Mouse (Mus musculus) gastrocnemius, adult 2 months (tissue): ENCODE data around the gene C4bp. TPM values are rescaled to one million over a fixed set of nuclear protein-coding genes. Genes with fewer than 3 reads are reported as not detected.

Experiments used
- DNase-seq: peaks from one replicate; pipeline ENCODE4 v3.0.0; 2022
- H3K27ac ChIP-seq: fragments of 200-600 bp; 2 replicates; pipeline ENCODE4 v1.8.1; 2022; ENCODE audit warnings: mild to moderate bottlenecking
- H3K4me3 ChIP-seq: fragments of 200-600 bp; 2 replicates; pipeline ENCODE4 v1.8.1; 2022; ENCODE audit warnings: mild to moderate bottlenecking, moderate library complexity
- CTCF ChIP-seq: fragments of 200-600 bp; IDR thresholded peaks from 2 replicates; pipeline ENCODE4 v1.8.1; 2022; ENCODE audit warnings: antibody characterized with exemption, mild to moderate bottlenecking, moderate library complexity
- intact Hi-C: fragments of 180-260 bp; cut with DNase I; formaldehyde crosslinking; loops from one replicate; pipeline ENCODE4 v1.15.1; 2025
- total RNA-seq, 2 experiments: library from RNA; stranded (reverse); gene quantifications; 2 replicates each; pipeline ENCODE4 v1.2.3; 2021

The C4bp gene
- total RNA-seq, 2 experiments from 2014 or later, result not detected

- Histone ChIP-seq H3K4me3 (no peak overlapping the region), H3K27ac (no peak overlapping the region)
- TF ChIP-seq CTCF, result no peak
- intact Hi-C loops, result no loop called here
- DNase-seq, result no peak
Measured at GRCm38 (mm10) chr1:130644103-130644502, 17.3 kb downstream of the C4bp start.

GRCm38 (mm10) chr1:130640967-130641366, 20.5 kb downstream of the C4bp start:
- intact Hi-C loops, result no loop called here
- no peak for TF ChIP-seq CTCF
- H3K27ac ChIP-seq, result no peak overlapping the region
- DNase-seq, result no peak
- no peak overlapping the region for H3K4me3 ChIP-seq

GRCm38 (mm10) chr1:130633761-130634410, 27.5 kb downstream of the C4bp start:
- Histone ChIP-seq H3K4me3 (no peak overlapping the region), H3K27ac (no peak overlapping the region)
- intact Hi-C loops, result loop anchor here (1.0 to 5.0 kb wide), 2 partner anchors 86 to 172 kb away; partner anchors contain the start of gene Cd55
- TF ChIP-seq CTCF, result peak; percentile 84
- DNase-seq, result peak; percentile 73

GRCm38 (mm10) chr1:130633316-130633715, 28.1 kb downstream of the C4bp start:
- Histone ChIP-seq H3K27ac (no peak overlapping the region), H3K4me3 (no peak overlapping the region)
- no peak for TF ChIP-seq CTCF
- no peak for DNase-seq
- intact Hi-C loops, result loop anchor here (5.0 kb wide), 1 partner anchor 171 kb away; the partner anchor contains the start of gene Cd55

- Histone ChIP-seq H3K4me3 (no peak within 1 kb of the TSS), H3K27ac (no peak within 1 kb of the TSS)
- no peak for DNase-seq
- TF ChIP-seq CTCF, result no peak
- intact Hi-C loops, result no loop called here
Measured at GRCm38 (mm10) chr1:130629521-130629920, 31.9 kb downstream of the C4bp start, which contains the start of gene Zp3r. TSS of gene Zp3r (minus strand) at chr1:130629621.

- DNase-seq, result no peak
- intact Hi-C loops, result no loop called here
Measured at GRCm38 (mm10) chr1:130596291-130596690, 65.1 kb downstream of the C4bp start.

GRCm38 (mm10) chr1:130588659-130589058, 72.8 kb downstream of the C4bp start:
- DNase-seq, result peak; percentile 68
- H3K27ac ChIP-seq, result no peak overlapping the region
- no peak overlapping the region for H3K4me3 ChIP-seq
- intact Hi-C loops, result no loop called here
- no peak for TF ChIP-seq CTCF

More at GRCm38 (mm10) chr1:130596291-130596690, 65.1 kb downstream of the C4bp start:
- no peak for TF ChIP-seq CTCF
- no peak overlapping the region for H3K27ac ChIP-seq
- no peak overlapping the region for H3K4me3 ChIP-seq

Other genes with a start within 250 kb of the C4bp start
- gene Cd55b, start 238.6 kb downstream of the C4bp start, total RNA-seq, result 1 to 10 TPM in 1 of 2 experiments, under 1 TPM in 1; 0.67 to 1.2 TPM
- 10 to 100 TPM; 47.7 to 77.9 TPM for gene Cd55, start 198.9 kb downstream of the C4bp start, total RNA-seq
- gene Zp3r, start 32.0 kb downstream of the C4bp start, total RNA-seq, result not detected
- gene Gm29427, start 54.2 kb upstream of the C4bp start, total RNA-seq, result under 1 TPM in 1 of 2 experiments, not detected in 1; 0.14 TPM
- 1 to 10 TPM; 3.7 to 4.1 TPM for gene Yod1, start 55.7 kb upstream of the C4bp start, total RNA-seq
- 10 to 100 TPM; 11.6 to 15.5 TPM for gene Pfkfb2, start 67.6 kb upstream of the C4bp start, total RNA-seq
- gene AA986860, start 70.3 kb upstream of the C4bp start, total RNA-seq, result under 1 TPM; 0.20 to 0.43 TPM
- gene Fcamr, start 139.3 kb upstream of the C4bp start, total RNA-seq, result under 1 TPM in 1 of 2 experiments, not detected in 1; 0.14 TPM
- gene Pigr, start 165.1 kb upstream of the C4bp start, total RNA-seq, result not detected
- gene Fcmr, start 204.0 kb upstream of the C4bp start, total RNA-seq, result not detected
- gene Il24, start 225.8 kb upstream of the C4bp start, total RNA-seq, result not detected
- not detected for gene Il20, start 249.8 kb upstream of the C4bp start, total RNA-seq